Mouse (Mus musculus): ENCODE results near the gene Olfr358. TPM values are rescaled to one million over a fixed set of nuclear protein-coding genes. Genes with fewer than 3 reads are reported as not detected.

Gene Olfr358
- not detected for total RNA-seq (2021)
- long read RNA-seq, experiment 1, result 0 reads
- long read RNA-seq, experiment 2, result 0 reads

DNA sequence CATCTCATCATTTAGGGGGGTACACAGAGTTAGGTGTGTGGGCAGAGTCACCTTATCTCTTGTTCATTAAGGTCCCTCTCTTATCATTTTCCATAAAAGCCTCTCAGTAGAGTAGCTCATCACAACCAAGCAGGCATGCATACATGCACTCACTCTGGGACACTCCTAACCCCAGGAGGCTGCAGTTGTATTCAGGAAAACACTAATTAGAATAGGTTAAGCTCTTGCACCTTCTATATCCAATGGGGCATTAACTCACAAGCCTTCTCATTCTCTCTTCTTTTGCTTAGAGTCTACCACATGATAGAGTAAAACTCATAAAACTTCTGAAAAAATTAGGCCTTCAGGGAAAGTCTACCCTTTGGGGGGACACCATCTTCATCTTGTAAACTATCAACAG, at the start of gene Olfr358:
Gene Olfr358, minus strand, starts transcription at position 101 of the 400 bp plus-strand sequence.
- DNase-seq, result no peak
- intact Hi-C loops (cut with DNase I), result no loop called here

DNA sequence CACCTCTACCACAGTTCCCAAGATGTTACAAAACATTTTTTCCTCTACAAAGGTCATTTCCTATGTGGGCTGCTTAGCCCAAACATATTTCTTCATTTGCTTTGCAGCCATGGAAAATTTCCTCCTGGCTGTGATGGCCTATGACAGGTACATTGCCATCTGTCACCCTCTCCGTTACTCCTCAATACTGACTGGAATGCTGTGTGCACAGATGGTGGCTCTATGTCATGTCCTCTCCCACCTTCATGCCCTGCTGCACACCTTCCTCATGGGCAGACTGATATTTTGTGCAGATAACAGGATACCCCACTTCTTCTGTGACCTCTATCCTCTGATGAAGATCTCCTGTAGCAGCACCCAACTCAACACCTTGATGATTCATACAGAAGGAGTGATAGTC, 12.1 kb downstream of the Olfr358 start:
- intact Hi-C loops (cut with DNase I), result no loop called here

DNA sequence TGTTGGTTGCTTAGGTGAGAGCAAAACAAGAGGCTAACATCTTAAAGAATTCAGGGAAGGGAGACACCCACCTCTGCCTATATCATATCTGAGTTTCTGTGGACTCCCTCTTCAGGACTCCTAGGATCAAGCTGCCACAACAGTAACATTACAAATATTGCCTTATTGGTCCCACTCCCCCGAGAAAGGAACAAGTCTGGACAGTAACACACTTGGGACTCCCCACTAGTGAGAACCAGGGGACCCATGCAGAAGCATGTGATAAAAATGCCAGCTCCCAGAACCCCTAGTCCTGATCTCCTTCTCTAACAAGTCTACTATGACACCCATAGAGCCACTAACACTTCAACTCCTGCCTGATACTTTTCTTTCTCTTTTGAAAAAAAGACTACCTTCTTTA, 15.6 kb downstream of the Olfr358 start, which contains the start of gene Olfr357:
Gene Olfr357, plus strand, starts transcription at position 301 of the 400 bp plus-strand sequence.
- intact Hi-C loops (cut with DNase I), result no loop called here
- no peak for DNase-seq

More for the DNA sequence above, 12.1 kb downstream of the Olfr358 start:
- DNase-seq, result no peak

Other genes with a start within 250 kb of the Olfr358 start
- gene Olfr348, start 225.1 kb downstream of the Olfr358 start, total RNA-seq (2021), result not detected
- not detected for gene Olfr50, start 218.8 kb downstream of the Olfr358 start, total RNA-seq (2021)
- not detected for gene Olfr3, start 192.3 kb downstream of the Olfr358 start, total RNA-seq (2021)
- not detected for gene Olfr350, start 163.0 kb downstream of the Olfr358 start, total RNA-seq (2021)
- not detected for gene Olfr351, start 146.7 kb downstream of the Olfr358 start, total RNA-seq (2021)
- gene Olfr352, start 140.9 kb downstream of the Olfr358 start, total RNA-seq (2021), result not detected
- not detected for gene Olfr353, start 116.4 kb downstream of the Olfr358 start, total RNA-seq (2021)
- gene Olfr354, start 103.7 kb downstream of the Olfr358 start, total RNA-seq (2021), result not detected
- not detected for gene Olfr355, start 80.4 kb downstream of the Olfr358 start, total RNA-seq (2021)
- not detected for gene Olfr356, start 72.2 kb downstream of the Olfr358 start, total RNA-seq (2021)
- not detected for gene Olfr357, start 15.5 kb downstream of the Olfr358 start, total RNA-seq (2021)
- not detected for gene Olfr360, start 56.4 kb upstream of the Olfr358 start, total RNA-seq (2021)
- gene Olfr361, start 80.0 kb upstream of the Olfr358 start, total RNA-seq (2021), result not detected
- not detected for gene Olfr362, start 108.6 kb upstream of the Olfr358 start, total RNA-seq (2021)
- not detected for gene Olfr364-ps1, start 130.0 kb upstream of the Olfr358 start, total RNA-seq (2021)
- gene Olfr365, start 178.9 kb upstream of the Olfr358 start, total RNA-seq (2021), result not detected
- not detected for gene Olfr366, start 202.2 kb upstream of the Olfr358 start, total RNA-seq (2021)

Measured in gastrocnemius, postnatal 36 days (tissue).